9 mouse cellular contexts compared by ENCODE assay signal in genomic region chr1:165579332-165579731, GRCm38 (mm10). TPM values are rescaled to one million over a fixed set of nuclear protein-coding genes. Genes with fewer than 3 reads are reported as not detected.
DNase-seq lines count a peak whose midpoint lies in the region; ATAC-seq and TF ChIP-seq lines count a peak whose summit lies in the region.
"Had no signal": no experiment of that assay in that cellular context is flagged by ENCODE, and none has a peak within 500 bp of the region (broad histone marks: within the 10 kb centered on the region; RNA-seq: fewer than 3 reads in every experiment).

No protein-coding gene starts in this region.

- DNase-seq in kidney, adult 2 months: no peak
- no peak for DNase-seq in kidney, postnatal 14 days
- peak; percentile 56 for DNase-seq in A20 (ENCODE audit: low read depth, low spot score)
- DNase-seq in G1E (ENCODE audit: low spot score): no peak
- DNase-seq in urinary bladder, postnatal 4 days (ENCODE audit: low spot score in 2 of 2): no peak
- no peak for DNase-seq in lung, adult 2 months
- DNase-seq: heart, postnatal 36 days had no signal

- H3K4me2 ChIP-seq in heart, embryonic 12.5 days: no peak overlapping the region

- ATAC-seq in G1E (ENCODE audit: extremely low read depth, insufficient number of reproducible peaks, low FRiP score, poor library complexity, severe bottlenecking): no peak
- ATAC-seq in heart, embryonic 12.5 days (ENCODE audit: insufficient number of reproducible peaks, low FRiP score): no peak

- no peak overlapping the region for H3K4me3 ChIP-seq in kidney, adult 2 months (ENCODE audit: insufficient read depth, low read depth, low read length)
- H3K4me3 ChIP-seq in G1E (ENCODE audit: low read depth, low read length): no peak overlapping the region
- no peak overlapping the region for H3K4me3 ChIP-seq in cortical plate, adult 2 months (ENCODE audit: insufficient read depth, low read length)
- no peak overlapping the region for H3K4me3 ChIP-seq in heart, embryonic 12.5 days
- no peak overlapping the region for H3K4me3 ChIP-seq in lung, adult 2 months (replicated peaks; ENCODE audit: extremely low read depth, low read depth, low read length)

- H3K4me1 ChIP-seq in kidney, adult 2 months (ENCODE audit: control insufficient read depth, insufficient read depth, low read length): no peaks in the 10 kb centered on the region
- peaks cover 13% of the 10 kb centered on the region for H3K4me1 ChIP-seq in G1E (ENCODE audit: insufficient read depth, low read depth, low read length)
- no peaks in the 10 kb centered on the region for H3K4me1 ChIP-seq in cortical plate, adult 2 months (ENCODE audit: control insufficient read depth, insufficient read depth, low read length)
- peaks cover 21% of the 10 kb centered on the region for H3K4me1 ChIP-seq in heart, embryonic 12.5 days (replicated peaks)
- H3K4me1 ChIP-seq in lung, adult 2 months (ENCODE audit: control insufficient read depth, insufficient read depth, low read length): no peaks in the 10 kb centered on the region

- no peaks in the 10 kb centered on the region for H3K27me3 ChIP-seq in kidney, adult 2 months (replicated peaks; ENCODE audit: control insufficient read depth, insufficient read depth, low read length)
- H3K27me3 ChIP-seq in G1E (ENCODE audit: insufficient read depth, low read length): peaks cover 13% of the 10 kb centered on the region
- no peaks in the 10 kb centered on the region for H3K27me3 ChIP-seq in heart, embryonic 12.5 days (replicated peaks)

- 61% methylated on average over 5 of the region's 5 CpGs for WGBS in kidney, adult 2 months
- 53% methylated on average over 5 of the region's 5 CpGs for WGBS in heart, embryonic 12.5 days
- 55% methylated on average over 5 of the region's 5 CpGs for WGBS in lung, adult 2 months

- H3K27ac ChIP-seq in kidney, adult 2 months (ENCODE audit: insufficient read depth, low read depth, low read length): no peak overlapping the region
- H3K27ac ChIP-seq in cortical plate, adult 2 months (ENCODE audit: insufficient read depth, low read length): no peak overlapping the region
- H3K27ac ChIP-seq in heart, embryonic 12.5 days (ENCODE audit: poor library complexity, severe bottlenecking): no peak overlapping the region

- no peak overlapping the region for H3K9ac ChIP-seq in heart, embryonic 12.5 days

- TF ChIP-seq CTCF in kidney, adult 2 months (conservative IDR thresholded peaks at IDR 0.05; ENCODE audit: insufficient read depth, insufficient read length, low read depth, low read length): peak; percentile 32; the same call in 1 of the 2 replicates
- TF ChIP-seq CTCF in G1E (IDR thresholded peaks at IDR 0.05; ENCODE audit: low read depth, low read length): peak; percentile 14; the same call in 1 of the 2 replicates
- TF ChIP-seq CTCF in cortical plate, adult 2 months (IDR thresholded peaks at IDR 0.05; ENCODE audit: extremely low read depth, insufficient read depth, low read length): 0 out of 2 replicates have a peak, but pooled peaks have one; percentile 4
- TF ChIP-seq CTCF in lung, adult 2 months (IDR thresholded peaks at IDR 0.05; ENCODE audit: insufficient read depth, low read length): no peak

- no peaks in the 10 kb centered on the region for H3K9me3 ChIP-seq in G1E (replicated peaks)
- H3K9me3 ChIP-seq in heart, embryonic 12.5 days (replicated peaks): 0 out of 2 replicates have a peak, but pooled peaks cover 2% of the 10 kb centered on the region

- no peak for TF ChIP-seq POLR2A in kidney, adult 2 months (IDR thresholded peaks at IDR 0.05; ENCODE audit: low read depth, low read length)
- TF ChIP-seq POLR2A in cortical plate, adult 2 months (IDR thresholded peaks at IDR 0.05; ENCODE audit: extremely low read depth, insufficient read depth, low read length): no peak
- no peak for TF ChIP-seq POLR2A in lung, adult 2 months (IDR thresholded peaks at IDR 0.05; ENCODE audit: borderline replicate concordance, extremely low read depth, low read depth, low read length)

- no peaks in the 10 kb centered on the region for H3K36me3 ChIP-seq in kidney, adult 2 months (ENCODE audit: control insufficient read depth, insufficient read depth, low read length)
- no peaks in the 10 kb centered on the region for H3K36me3 ChIP-seq in G1E (replicated peaks)
- H3K36me3 ChIP-seq in heart, embryonic 12.5 days: no peaks in the 10 kb centered on the region

RNA-seq across cellular contexts. Expression of gene Mpzl1, which starts 55.0 kb away (rescaled TPM):
- polyA plus RNA-seq in kidney, adult 2 months (2012; rRNA removed): 38.6 and 42.0 TPM in 2 replicates
- 34.7 and 37.2 TPM in 2 replicates for total RNA-seq in G1E (2014; fragmentation: Nextera tagmentation)
- 1.6 and 1.9 TPM in 2 replicates for total RNA-seq in G1E (2017)
- polyA plus RNA-seq in G1E (2012): 3.4 and 4.0 TPM in 2 replicates
- polyA plus RNA-seq in cortical plate, adult 2 months (2012; rRNA removed): 41.8 and 43.7 TPM in 2 replicates
- 126 and 135 TPM in 2 replicates for polyA plus RNA-seq in heart, embryonic 12.5 days (2016; fragmentation: Nextera tagmentation; extraction: Ambion mirVana)
- polyA plus RNA-seq in lung, adult 2 months (2012; rRNA removed): 33.6 and 47.2 TPM in 2 replicates
